Mouse (Mus musculus) lung, postnatal 0 days (tissue): ENCODE measurements around the gene Ndufv1. TPM values are rescaled to one million over a fixed set of nuclear protein-coding genes. Genes with fewer than 3 reads are reported as not detected.

Source experiments
- ATAC-seq: fragments of 200-750 bp; cut with Nextera tagmentation; 2 replicates; pipeline ENCODE4 v1.8.0; 2017; ENCODE audit warnings: moderate library complexity
- DNase-seq: peaks from one replicate; pipeline ENCODE4 v3.0.0-alpha.2; 2016; ENCODE audit warnings: low spot score
- H3K27ac ChIP-seq: fragments of 300-500 bp; sonication (generic); 2 replicates; pipeline ENCODE4 v1.5.1; 2014; ENCODE audit warnings: antibody characterized with exemption, mild to moderate bottlenecking, low read length, mixed read lengths
- H3K27me3 ChIP-seq: fragments of 300-500 bp; sonication (generic); replicated peaks from 2 replicates; pipeline ENCODE4 v1.6.1; 2014; ENCODE audit warnings: low read length, mixed read lengths; ENCODE audit not compliant: insufficient read depth
- H3K36me3 ChIP-seq: fragments of 300-500 bp; sonication (generic); 2 replicates; pipeline ENCODE4 v1.6.1; 2014; ENCODE audit warnings: low read length, mixed read lengths; ENCODE audit not compliant: insufficient read depth
- H3K4me1 ChIP-seq: fragments of 300-500 bp; sonication (generic); 2 replicates; pipeline ENCODE4 v1.6.1; 2014; ENCODE audit warnings: antibody characterized with exemption, low read depth, low read length, mixed read lengths; ENCODE audit not compliant: insufficient read depth
- H3K4me2 ChIP-seq: fragments of 300-500 bp; sonication (generic); replicated peaks from 2 replicates; pipeline ENCODE4 v1.6.1; 2014; ENCODE audit warnings: low read depth, mild to moderate bottlenecking, low read length, moderate library complexity, mixed read lengths
- H3K4me3 ChIP-seq: fragments of 300-500 bp; sonication (generic); 2 replicates; pipeline ENCODE4 v1.5.1; 2014; ENCODE audit warnings: low read depth, low read length
- H3K9ac ChIP-seq: fragments of 300-500 bp; sonication (generic); replicated peaks from 2 replicates; pipeline ENCODE4 v1.6.1; 2014; ENCODE audit warnings: low read depth, mild to moderate bottlenecking
- H3K9me3 ChIP-seq: fragments of 300-500 bp; sonication (generic); 2 replicates; pipeline ENCODE4 v1.6.1; 2016; ENCODE audit warnings: low read length, mixed read lengths
- CTCF ChIP-seq: IDR thresholded peaks from 2 replicates; pipeline ENCODE4 v1.5.1; 2016; ENCODE audit warnings: antibody characterized with exemption, mild to moderate bottlenecking
- EP300 ChIP-seq: IDR thresholded peaks from 2 replicates; pipeline ENCODE4 v1.6.1; 2016; ENCODE audit warnings: antibody characterized with exemption, mild to moderate bottlenecking, control low read depth
- WGBS: fragments of 180-500 bp; shearing (Covaris S2); extraction: QIAGEN DNeasy Blood & Tissue Kit; methylation state at CpG from one replicate; pipeline ENCODE4 v1.1.7; 2014; 5-methylcytosine and 5-hydroxymethylcytosine counted together
- polyA plus RNA-seq: library from polyadenylated mRNA; unstranded; fragments of >200 nt; fragmentation: Nextera tagmentation; extraction: Ambion mirVana; gene quantifications from 2 replicates; pipeline ENCODE4 v1.2.1, GENCODE M21; 2015

Gene Ndufv1
- polyA plus RNA-seq, 1 experiment from 2014 or later: 152 TPM

GRCm38 (mm10) chr19:3995505-3995904, 17.1 kb downstream of the Ndufv1 start:
- 53% methylated on average over 3 of the region's 3 CpGs for WGBS
- TF ChIP-seq CTCF (no peak), EP300 (peak; percentile 75)
- DNase-seq (peak; percentile 83), ATAC-seq (peak; percentile 48)
- H3K27me3 ChIP-seq: no peaks in the 10 kb centered on the region
- H3K4me3 ChIP-seq: no peak overlapping the region
- H3K4me1 ChIP-seq: peaks cover 8% of the 10 kb centered on the region; the same call in 1 of the 2 replicates
- H3K27ac ChIP-seq: 0 out of 2 replicates have a peak overlapping the region, but pooled peaks have one; percentile 51
- H3K9me3 ChIP-seq: no peaks in the 10 kb centered on the region
- H3K4me2 ChIP-seq: no peak overlapping the region
- H3K9ac ChIP-seq: no peak overlapping the region
- H3K36me3 ChIP-seq: no peaks in the 10 kb centered on the region

- no peaks in the 10 kb centered on the region for H3K9me3 ChIP-seq
- H3K4me2 ChIP-seq: no peak overlapping the region
- H3K4me1 ChIP-seq: peaks cover 8% of the 10 kb centered on the region; the same call in 1 of the 2 replicates
- H3K36me3 ChIP-seq: no peaks in the 10 kb centered on the region
- no peak overlapping the region for H3K27ac ChIP-seq
- no peak for ATAC-seq
- no peak overlapping the region for H3K9ac ChIP-seq
- no peak for TF ChIP-seq EP300
- no peak for TF ChIP-seq CTCF
- no peaks in the 10 kb centered on the region for H3K27me3 ChIP-seq
- DNase-seq: no peak
- WGBS: 46% methylated on average over 6 of the region's 6 CpGs
- no peak overlapping the region for H3K4me3 ChIP-seq
Observed at GRCm38 (mm10) chr19:3994932-3995331, 17.7 kb downstream of the Ndufv1 start.

- H3K9me3 ChIP-seq: no peaks in the 10 kb centered on the region
- DNase-seq (no peak), ATAC-seq (no peak)
- 45% methylated on average over 5 of the region's 5 CpGs for WGBS
- H3K4me1 ChIP-seq: peaks cover 8% of the 10 kb centered on the region; the same call in 1 of the 2 replicates
- TF ChIP-seq CTCF (no peak), EP300 (no peak)
- H3K27ac ChIP-seq: no peak within 1 kb of the TSS
- no peaks in the 10 kb centered on the region for H3K27me3 ChIP-seq
- no peak within 1 kb of the TSS for H3K4me3 ChIP-seq
- H3K4me2 ChIP-seq: no peak within 1 kb of the TSS
- no peak within 1 kb of the TSS for H3K9ac ChIP-seq
- H3K36me3 ChIP-seq: no peaks in the 10 kb centered on the region
Observed at GRCm38 (mm10) chr19:3992416-3992815, 20.2 kb downstream of the Ndufv1 start, which contains the start of gene Tbx10. Gene Tbx10, plus strand, starts transcription at chr19:3992752.

GRCm38 (mm10) chr19:3991966-3992365, 20.6 kb downstream of the Ndufv1 start:
- TF ChIP-seq CTCF: no peak
- no peak for TF ChIP-seq EP300
- Histone ChIP-seq H3K9ac (no peak overlapping the region), H3K4me2 (no peak overlapping the region), H3K36me3 (no peaks in the 10 kb centered on the region), H3K27me3 (no peaks in the 10 kb centered on the region), H3K27ac (no peak overlapping the region), H3K4me3 (no peak overlapping the region), H3K9me3 (no peaks in the 10 kb centered on the region), H3K4me1 (peaks cover 11% of the 10 kb centered on the region; the same call in 1 of the 2 replicates)
- WGBS: 87% methylated on average over 3 of the region's 3 CpGs
- ATAC-seq (no peak), DNase-seq (no peak)

GRCm38 (mm10) chr19:3991562-3991961, 21.0 kb downstream of the Ndufv1 start:
- Histone ChIP-seq H3K4me1 (peaks cover 15% of the 10 kb centered on the region; the same call in 1 of the 2 replicates), H3K27me3 (no peaks in the 10 kb centered on the region), H3K4me2 (no peak overlapping the region), H3K9me3 (no peaks in the 10 kb centered on the region), H3K9ac (no peak overlapping the region), H3K4me3 (no peak overlapping the region), H3K36me3 (no peaks in the 10 kb centered on the region), H3K27ac (no peak overlapping the region)
- ATAC-seq (no peak), DNase-seq (no peak)
- WGBS: 98% methylated on average over 3 of the region's 3 CpGs
- TF ChIP-seq EP300: no peak
- no peak for TF ChIP-seq CTCF

GRCm38 (mm10) chr19:3990804-3991203, 21.8 kb downstream of the Ndufv1 start:
- Histone ChIP-seq H3K4me1 (peaks cover 11% of the 10 kb centered on the region; the same call in 1 of the 2 replicates), H3K9ac (no peak overlapping the region), H3K4me2 (no peak overlapping the region), H3K27me3 (no peaks in the 10 kb centered on the region), H3K9me3 (no peaks in the 10 kb centered on the region), H3K4me3 (no peak overlapping the region), H3K36me3 (no peaks in the 10 kb centered on the region), H3K27ac (no peak overlapping the region)
- ATAC-seq (no peak), DNase-seq (no peak)
- 35% methylated on average over 6 of the region's 6 CpGs for WGBS
- TF ChIP-seq CTCF (no peak), EP300 (no peak)

GRCm38 (mm10) chr19:3988750-3989149, 23.9 kb downstream of the Ndufv1 start:
- WGBS: 81% methylated on average over 4 of the region's 4 CpGs
- Histone ChIP-seq H3K4me2 (no peak overlapping the region), H3K27ac (no peak overlapping the region), H3K27me3 (no peaks in the 10 kb centered on the region), H3K4me1 (peaks cover 10% of the 10 kb centered on the region; the same call in 1 of the 2 replicates), H3K4me3 (no peak overlapping the region), H3K36me3 (no peaks in the 10 kb centered on the region), H3K9me3 (no peaks in the 10 kb centered on the region), H3K9ac (no peak overlapping the region)
- ATAC-seq: no peak
- TF ChIP-seq CTCF (peak; percentile 45), EP300 (no peak)
- DNase-seq: no peak
